Mouse (Mus musculus): ENCODE measurements around the gene Laptm5.

DNA sequence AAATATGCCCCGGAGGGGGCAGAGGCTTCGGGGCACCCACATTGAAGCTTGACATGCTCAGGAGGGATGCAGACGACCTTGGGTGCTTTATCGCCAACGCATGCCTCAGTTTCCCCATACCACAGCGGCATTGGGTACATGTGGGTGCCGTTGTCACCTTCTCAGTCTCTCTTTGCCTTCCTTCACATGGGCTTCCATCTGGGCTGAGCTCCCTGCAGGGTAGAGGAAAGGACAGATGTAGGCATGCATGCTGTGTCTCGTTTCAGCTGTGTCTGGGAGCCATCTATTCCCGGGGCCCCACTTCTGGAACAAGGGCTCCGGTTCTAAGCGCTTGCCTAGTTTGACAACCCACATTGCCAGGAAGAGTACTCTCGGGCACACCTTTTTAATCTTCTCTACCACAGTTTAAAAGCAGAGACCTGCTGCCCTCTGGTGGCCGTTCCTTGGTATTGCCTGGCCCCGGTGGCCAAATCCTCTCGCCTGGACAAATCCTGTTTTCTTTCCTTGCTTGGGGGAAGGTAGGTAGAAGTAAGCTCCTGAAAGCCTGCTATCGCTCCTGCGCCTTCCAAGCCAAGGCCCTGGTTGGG, 20.8 kb upstream of the Laptm5 start:
- TF ChIP-seq CTCF (conservative IDR thresholded peaks at IDR 0.05; ENCODE audit: low read length): peak; percentile 99
- no peak for TF ChIP-seq POU5F1 (IDR thresholded peaks at IDR 0.05; ENCODE audit: borderline replicate concordance, low read length)
